Mouse (Mus musculus): ENCODE results near the gene Per1.

The Per1 gene

GRCm38 (mm10) chr11:69108223-69108622, 13.2 kb downstream of the Per1 start:
- in situ Hi-C loops (cut with MboI; ENCODE audit: unreplicated experiment in 2 of 2): no loop called here

- in situ Hi-C loops (cut with MboI; ENCODE audit: unreplicated experiment in 2 of 2): no loop called here
Measured at GRCm38 (mm10) chr11:69109032-69109900, 14.2 kb downstream of the Per1 start.

- in situ Hi-C loops (cut with MboI; ENCODE audit: unreplicated experiment in 2 of 2): no loop called here
Measured at GRCm38 (mm10) chr11:69110319-69111046, 15.5 kb downstream of the Per1 start.

- in situ Hi-C loops (cut with MboI; ENCODE audit: unreplicated experiment in 2 of 2): no loop called here
Measured at GRCm38 (mm10) chr11:69111051-69111810, 16.2 kb downstream of the Per1 start.

GRCm38 (mm10) chr11:69111865-69112264, 16.8 kb downstream of the Per1 start:
- in situ Hi-C loops (cut with MboI; ENCODE audit: unreplicated experiment in 2 of 2): no loop called here

GRCm38 (mm10) chr11:69114018-69114417, 19.0 kb downstream of the Per1 start:
- in situ Hi-C loops (cut with MboI; ENCODE audit: unreplicated experiment in 2 of 2): no loop called here

- in situ Hi-C loops (cut with MboI; ENCODE audit: unreplicated experiment in 2 of 2): no loop called here
Measured at GRCm38 (mm10) chr11:69114621-69115020, 19.6 kb downstream of the Per1 start.

- in situ Hi-C loops (cut with MboI; ENCODE audit: unreplicated experiment in 2 of 2): no loop called here
Measured at GRCm38 (mm10) chr11:69116843-69117242, 21.8 kb downstream of the Per1 start.

- in situ Hi-C loops (cut with MboI; ENCODE audit: unreplicated experiment in 2 of 2): no loop called here
Measured at GRCm38 (mm10) chr11:69117737-69118695, 23.0 kb downstream of the Per1 start.

GRCm38 (mm10) chr11:69118765-69119164, 23.7 kb downstream of the Per1 start:
- in situ Hi-C loops (cut with MboI; ENCODE audit: unreplicated experiment in 2 of 2): no loop called here

- in situ Hi-C loops (cut with MboI; ENCODE audit: unreplicated experiment in 2 of 2): loop anchor here (5.0 to 10.0 kb wide), 3 partner anchors 52 to 215 kb away; partner anchors contain the start of gene Rpl26 (in 1 of the 2)
Measured at GRCm38 (mm10) chr11:69119446-69120155, 24.6 kb downstream of the Per1 start.

GRCm38 (mm10) chr11:69120221-69121000, 25.4 kb downstream of the Per1 start, which contains the start of gene Hes7:
Gene Hes7, plus strand, starts transcription at chr11:69120404.
- in situ Hi-C loops (cut with MboI; ENCODE audit: unreplicated experiment in 2 of 2): loop anchor here (5.0 to 10.0 kb wide), 3 partner anchors 53 to 216 kb away; partner anchors contain the start of gene Rpl26 (in 1 of the 2)

- in situ Hi-C loops (cut with MboI; ENCODE audit: unreplicated experiment in 2 of 2): loop anchor here (5.0 to 10.0 kb wide), 3 partner anchors 54 to 216 kb away; partner anchors contain the start of gene Rpl26 (in 1 of the 2)
Measured at GRCm38 (mm10) chr11:69121001-69121740, 26.2 kb downstream of the Per1 start.

- in situ Hi-C loops (cut with MboI; ENCODE audit: unreplicated experiment in 2 of 2): loop anchor here (5.0 to 10.0 kb wide), 3 partner anchors 55 to 217 kb away; partner anchors contain the start of gene Rpl26 (in 1 of the 2)
Measured at GRCm38 (mm10) chr11:69121741-69122335, 26.8 kb downstream of the Per1 start.

GRCm38 (mm10) chr11:69122336-69122951, 27.4 kb downstream of the Per1 start, which contains the start of gene 9130213A22Rik:
Gene 9130213A22Rik, minus strand, starts transcription at chr11:69122589.
- in situ Hi-C loops (cut with MboI; ENCODE audit: unreplicated experiment in 2 of 2): loop anchor here (5.0 to 10.0 kb wide), 3 partner anchors 55 to 218 kb away; partner anchors contain the start of gene Rpl26 (in 1 of the 2)

GRCm38 (mm10) chr11:69123056-69123692, 28.2 kb downstream of the Per1 start:
- in situ Hi-C loops (cut with MboI; ENCODE audit: unreplicated experiment in 2 of 2): loop anchor here (5.0 to 10.0 kb wide), 3 partner anchors 56 to 218 kb away; partner anchors contain the start of gene Rpl26 (in 1 of the 2)

All from v-Abl transformed pro-B cells (cell line).